16 mouse cellular contexts compared by ENCODE assay signal in the genomic region with DNA sequence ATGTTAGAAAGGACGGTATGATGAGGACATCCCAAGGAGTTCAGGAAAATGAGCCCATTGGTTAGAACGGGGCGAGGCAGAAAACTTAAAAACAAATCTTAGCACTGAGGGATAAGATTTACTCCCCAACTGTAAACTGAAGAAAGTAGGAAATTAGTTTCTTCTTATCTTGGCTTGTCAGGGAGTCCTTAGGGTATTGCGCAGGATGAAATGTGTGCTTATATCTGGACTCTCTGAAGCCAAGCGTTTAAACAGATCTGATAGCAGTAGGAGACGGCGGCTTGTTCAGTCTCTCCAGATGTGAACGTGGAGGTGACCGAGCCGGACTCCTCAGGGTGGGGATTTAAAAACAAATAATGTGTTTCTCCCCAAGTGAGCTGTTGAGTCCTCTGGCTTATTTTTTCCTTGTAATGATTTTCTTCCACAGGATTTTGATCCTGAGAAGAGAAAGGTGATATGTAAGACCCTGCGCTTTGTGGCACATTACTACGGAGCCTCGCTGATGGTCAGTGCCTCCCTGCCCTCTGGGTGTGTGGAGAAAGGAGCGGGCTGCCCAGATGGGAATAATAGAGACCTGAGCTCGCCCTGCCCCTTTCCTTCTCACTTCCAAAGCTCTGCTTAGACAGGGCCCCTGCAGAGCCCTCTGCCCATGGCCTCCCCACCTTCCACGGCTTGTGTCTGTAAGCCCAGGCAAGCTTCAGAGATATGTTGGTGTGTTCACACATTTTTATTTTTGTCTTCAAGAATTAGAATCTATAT. TPM values are rescaled to one million over a fixed set of nuclear protein-coding genes. Genes with fewer than 3 reads are reported as not detected.
DNase-seq lines count a peak whose midpoint lies in the region; ATAC-seq lines count a peak whose summit lies in the region.
"Had no signal": no experiment of that assay in that cellular context is flagged by ENCODE, and none has a peak within 500 bp of the region (broad histone marks: within the 10 kb centered on the region; RNA-seq: fewer than 3 reads in every experiment).

No protein-coding gene starts in this region.

- H3K4me3 ChIP-seq in forebrain, embryonic 11.5 days (ENCODE audit: low read depth, low read length) = no peak overlapping the region
- no peak overlapping the region for H3K4me3 ChIP-seq in forebrain, embryonic 12.5 days (replicated peaks)
- no peak overlapping the region for H3K4me3 ChIP-seq in kidney, embryonic 16.5 days (ENCODE audit: low read length)
- no peak overlapping the region for H3K4me3 ChIP-seq in embryonic facial prominence, embryonic 13.5 days
- no peak overlapping the region for H3K4me3 ChIP-seq in midbrain, embryonic 15.5 days
- H3K4me3 ChIP-seq: liver, embryonic 12.5 days; neural tube, embryonic 13.5 days had no signal

- H3K4me2 ChIP-seq in forebrain, embryonic 11.5 days (ENCODE audit: low read depth, low read length, severe bottlenecking) = no peak overlapping the region
- H3K4me2 ChIP-seq in forebrain, embryonic 12.5 days = no peak overlapping the region
- no peak overlapping the region for H3K4me2 ChIP-seq in kidney, embryonic 16.5 days (replicated peaks; ENCODE audit: low read depth, low read length)
- no peak overlapping the region for H3K4me2 ChIP-seq in embryonic facial prominence, embryonic 13.5 days
- H3K4me2 ChIP-seq in midbrain, embryonic 15.5 days = no peak overlapping the region
- H3K4me2 ChIP-seq: liver, embryonic 12.5 days; neural tube, embryonic 13.5 days had no signal

- H3K36me3 ChIP-seq in forebrain, embryonic 11.5 days (ENCODE audit: control insufficient read depth, insufficient read depth, low read length) = no peaks in the 10 kb centered on the region
- no peaks in the 10 kb centered on the region for H3K36me3 ChIP-seq in forebrain, embryonic 12.5 days (replicated peaks)
- no peaks in the 10 kb centered on the region for H3K36me3 ChIP-seq in kidney, embryonic 16.5 days (ENCODE audit: insufficient read depth, low read length)
- no peaks in the 10 kb centered on the region for H3K36me3 ChIP-seq in embryonic facial prominence, embryonic 13.5 days
- no peaks in the 10 kb centered on the region for H3K36me3 ChIP-seq in midbrain, embryonic 15.5 days (replicated peaks)
- H3K36me3 ChIP-seq: liver, embryonic 12.5 days; neural tube, embryonic 13.5 days had no signal

- H3K4me1 ChIP-seq in forebrain, embryonic 11.5 days (replicated peaks; ENCODE audit: control insufficient read depth, insufficient read depth, low read length) = peaks cover 9% of the 10 kb centered on the region
- H3K4me1 ChIP-seq in forebrain, embryonic 12.5 days = peaks cover 26% of the 10 kb centered on the region
- peaks cover 11% of the 10 kb centered on the region for H3K4me1 ChIP-seq in kidney, embryonic 16.5 days (ENCODE audit: insufficient read depth, low read length)
- H3K4me1 ChIP-seq in embryonic facial prominence, embryonic 13.5 days = peaks cover 38% of the 10 kb centered on the region
- H3K4me1 ChIP-seq in midbrain, embryonic 15.5 days = 0 out of 2 replicates have a peak, but pooled peaks cover 3% of the 10 kb centered on the region

- 0 out of 2 replicates have a peak, but pooled peaks have one; percentile 40 for ATAC-seq in forebrain, embryonic 11.5 days (replicated peaks; ENCODE audit: low FRiP score)
- no peak for ATAC-seq in forebrain, embryonic 12.5 days (ENCODE audit: low FRiP score)
- 0 out of 2 replicates have a peak, but pooled peaks have one; percentile 44 for ATAC-seq in kidney, embryonic 16.5 days (ENCODE audit: low FRiP score, low TSS enrichment)
- no peak for ATAC-seq in embryonic facial prominence, embryonic 13.5 days (ENCODE audit: insufficient number of reproducible peaks, insufficient read depth, low FRiP score, low TSS enrichment, low read depth)
- ATAC-seq in midbrain, embryonic 15.5 days (replicated peaks) = 0 out of 2 replicates have a peak, but pooled peaks have one; percentile 39
- ATAC-seq: forebrain, postnatal 0 days; liver, embryonic 12.5 days; lung, postnatal 0 days had no signal

- no peak overlapping the region for H3K27ac ChIP-seq in forebrain, embryonic 11.5 days (ENCODE audit: low read depth, low read length)
- no peak overlapping the region for H3K27ac ChIP-seq in forebrain, embryonic 12.5 days
- H3K27ac ChIP-seq in kidney, embryonic 16.5 days (ENCODE audit: low read length) = no peak overlapping the region
- no peak overlapping the region for H3K27ac ChIP-seq in embryonic facial prominence, embryonic 13.5 days
- no peak overlapping the region for H3K27ac ChIP-seq in midbrain, embryonic 15.5 days
- H3K27ac ChIP-seq: liver, embryonic 12.5 days; neural tube, embryonic 13.5 days had no signal

- no peaks in the 10 kb centered on the region for H3K9me3 ChIP-seq in forebrain, embryonic 11.5 days (ENCODE audit: control insufficient read depth, low read length)
- H3K9me3 ChIP-seq in forebrain, embryonic 12.5 days = no peaks in the 10 kb centered on the region
- no peaks in the 10 kb centered on the region for H3K9me3 ChIP-seq in kidney, embryonic 16.5 days (ENCODE audit: low read length)
- no peaks in the 10 kb centered on the region for H3K9me3 ChIP-seq in embryonic facial prominence, embryonic 13.5 days
- no peaks in the 10 kb centered on the region for H3K9me3 ChIP-seq in midbrain, embryonic 15.5 days
- H3K9me3 ChIP-seq: liver, embryonic 12.5 days; neural tube, embryonic 13.5 days had no signal

- 52% methylated on average over 16 of the region's 16 CpGs for WGBS in forebrain, embryonic 11.5 days
- 54% methylated on average over 16 of the region's 16 CpGs for WGBS in forebrain, embryonic 12.5 days
- WGBS in kidney, embryonic 16.5 days = 41% methylated on average over 16 of the region's 16 CpGs
- 38% methylated on average over 16 of the region's 16 CpGs for WGBS in embryonic facial prominence, embryonic 13.5 days
- 49% methylated on average over 16 of the region's 16 CpGs for WGBS in midbrain, embryonic 15.5 days

- H3K9ac ChIP-seq in forebrain, embryonic 11.5 days (ENCODE audit: low read length) = peak overlapping the region; percentile 9; the same call in 1 of the 2 replicates
- no peak overlapping the region for H3K9ac ChIP-seq in forebrain, embryonic 12.5 days
- no peak overlapping the region for H3K9ac ChIP-seq in kidney, embryonic 16.5 days (replicated peaks; ENCODE audit: low read length)
- 0 out of 2 replicates have a peak overlapping the region, but pooled peaks have one; percentile 32 for H3K9ac ChIP-seq in embryonic facial prominence, embryonic 13.5 days
- no peak overlapping the region for H3K9ac ChIP-seq in midbrain, embryonic 15.5 days
- H3K9ac ChIP-seq: forebrain, postnatal 0 days; liver, embryonic 12.5 days; neural tube, embryonic 13.5 days had no signal

- no peak for DNase-seq in forebrain, embryonic 11.5 days (ENCODE audit: low spot score)
- no peak for DNase-seq in kidney, postnatal 4 days
- DNase-seq in thymus, postnatal 14 days = no peak
- no peak for DNase-seq in layer of hippocampus, adult 18-20 months (ENCODE audit: low spot score in 2 of 2)
- DNase-seq: adrenal gland, adult 2 months; forebrain, postnatal 0 days; gastrocnemius, postnatal 14 days; spleen, adult 18-20 months had no signal

- H3K27me3 ChIP-seq in forebrain, embryonic 11.5 days (ENCODE audit: control insufficient read depth, insufficient read depth, low read length) = no peaks in the 10 kb centered on the region
- no peaks in the 10 kb centered on the region for H3K27me3 ChIP-seq in forebrain, embryonic 12.5 days
- H3K27me3 ChIP-seq in kidney, embryonic 16.5 days (ENCODE audit: insufficient read depth, low read length) = no peaks in the 10 kb centered on the region
- no peaks in the 10 kb centered on the region for H3K27me3 ChIP-seq in embryonic facial prominence, embryonic 13.5 days
- no peaks in the 10 kb centered on the region for H3K27me3 ChIP-seq in midbrain, embryonic 15.5 days (replicated peaks)
- H3K27me3 ChIP-seq: neural tube, embryonic 13.5 days had no signal

RNA-seq across cellular contexts. Expression of gene Dync2li1, which starts 18.2 kb away (rescaled TPM):
- 35.0 and 41.8 TPM in 2 replicates for polyA plus RNA-seq in forebrain, embryonic 11.5 days (2014; fragmentation: Nextera tagmentation; extraction: Ambion mirVana)
- polyA plus RNA-seq in forebrain, embryonic 12.5 days (2016; fragmentation: Nextera tagmentation; extraction: Ambion mirVana) = 34.2 and 34.6 TPM in 2 replicates
- polyA plus RNA-seq in kidney, embryonic 16.5 days (2015; fragmentation: Nextera tagmentation; extraction: Ambion mirVana) = 54.9 and 56.9 TPM in 2 replicates
- 38.2 and 43.4 TPM in 2 replicates for polyA plus RNA-seq in embryonic facial prominence, embryonic 13.5 days (2015; fragmentation: Nextera tagmentation; extraction: Ambion mirVana)
- 33.5 and 35.4 TPM in 2 replicates for polyA plus RNA-seq in midbrain, embryonic 15.5 days (2015; fragmentation: Nextera tagmentation; extraction: Ambion mirVana)
- 10 to 100 TPM; 22.0 to 22.8 TPM for total RNA-seq in layer of hippocampus, adult 18-20 months (2021)

RNA-seq across cellular contexts. Expression of gene Abcg8, which starts 31.6 kb away (rescaled TPM):
- polyA plus RNA-seq in forebrain, embryonic 11.5 days (2014; fragmentation: Nextera tagmentation; extraction: Ambion mirVana) = 0.17 and 0.48 TPM in 2 replicates
- polyA plus RNA-seq in forebrain, embryonic 12.5 days (2016; fragmentation: Nextera tagmentation; extraction: Ambion mirVana) = 0.05 and 0.19 TPM in 2 replicates
- 0.25 and 0.30 TPM in 2 replicates for polyA plus RNA-seq in kidney, embryonic 16.5 days (2015; fragmentation: Nextera tagmentation; extraction: Ambion mirVana)
- 0.14 and 0.28 TPM in 2 replicates for polyA plus RNA-seq in embryonic facial prominence, embryonic 13.5 days (2015; fragmentation: Nextera tagmentation; extraction: Ambion mirVana)
- polyA plus RNA-seq in midbrain, embryonic 15.5 days (2015; fragmentation: Nextera tagmentation; extraction: Ambion mirVana) = 0.15 TPM in 1 of 2 replicates, not detected in the other
- not detected for total RNA-seq in layer of hippocampus, adult 18-20 months (2021)
- total RNA-seq: gastrocnemius, postnatal 14 days had no signal
- polyA plus RNA-seq: heart, embryonic 14.5 days; lung, postnatal 0 days; neural tube, embryonic 13.5 days had no signal

RNA-seq across cellular contexts. Expression of gene Abcg5, which starts 38.3 kb away (rescaled TPM):
- polyA plus RNA-seq in forebrain, embryonic 11.5 days (2014; fragmentation: Nextera tagmentation; extraction: Ambion mirVana) = 5.1 and 5.9 TPM in 2 replicates
- polyA plus RNA-seq in forebrain, embryonic 12.5 days (2016; fragmentation: Nextera tagmentation; extraction: Ambion mirVana) = 2.8 and 4.2 TPM in 2 replicates
- 3.7 TPM in 2 replicates for polyA plus RNA-seq in kidney, embryonic 16.5 days (2015; fragmentation: Nextera tagmentation; extraction: Ambion mirVana)
- 3.0 and 4.8 TPM in 2 replicates for polyA plus RNA-seq in embryonic facial prominence, embryonic 13.5 days (2015; fragmentation: Nextera tagmentation; extraction: Ambion mirVana)
- polyA plus RNA-seq in midbrain, embryonic 15.5 days (2015; fragmentation: Nextera tagmentation; extraction: Ambion mirVana) = 1.9 and 2.2 TPM in 2 replicates
- not detected for total RNA-seq in layer of hippocampus, adult 18-20 months (2021)
- total RNA-seq: adrenal gland, adult 2 months; gastrocnemius, postnatal 14 days had no signal

Comparison
In these comparisons a context has a peak if more than half of its experiments do, and no peak if none do; other contexts are left out.
1. ATAC-seq: peak in forebrain, embryonic 11.5 days (single experiment), kidney, embryonic 16.5 days (single experiment) and midbrain, embryonic 15.5 days (single experiment); none in forebrain, embryonic 12.5 days (single experiment) and embryonic facial prominence, embryonic 13.5 days (single experiment).
2. H3K9ac ChIP-seq: peak in forebrain, embryonic 11.5 days (single experiment) and embryonic facial prominence, embryonic 13.5 days (single experiment); none in forebrain, embryonic 12.5 days (single experiment), kidney, embryonic 16.5 days (single experiment) and midbrain, embryonic 15.5 days (single experiment).